Mouse (Mus musculus): ENCODE data around the gene Ftl1.
"Not testable (repeated sequence)": the region's sequence is repeated elsewhere in the genome, so short reads cannot be mapped to it uniquely, and the experiment has no call there.

DNA sequence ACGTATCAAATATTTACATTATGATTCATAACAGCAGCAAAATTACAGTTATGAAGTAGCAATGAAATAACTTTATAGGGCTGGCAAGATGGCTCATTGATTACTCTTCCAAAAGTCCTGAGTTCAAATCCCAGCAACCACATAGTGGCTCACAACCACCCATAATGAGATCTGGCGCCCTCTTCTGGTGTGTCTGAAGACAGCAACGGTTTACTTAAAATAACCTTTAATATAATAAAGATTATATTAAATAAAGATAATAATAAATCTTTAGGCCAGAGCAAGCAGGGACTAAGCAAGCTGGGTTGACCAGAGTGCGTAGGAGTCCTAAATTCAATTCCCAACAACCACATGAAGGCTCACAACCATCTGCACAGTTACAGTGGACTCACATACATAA is 3.2 kb upstream of the Ftl1 start:
- not testable (repeated sequence) for TF ChIP-seq SMC3 (IDR thresholded peaks at IDR 0.05; ENCODE audit: low read depth, low read length); GATA1 (IDR thresholded peaks at IDR 0.05; ENCODE audit: low read depth, low read length); POLR2A (IDR thresholded peaks at IDR 0.05; ENCODE audit: control insufficient read depth in 1 of 2, insufficient read depth in 1 of 2, low read depth in 1 of 2, low read length in 2 of 2, poor library complexity in 1 of 2)
- TF ChIP-seq CTCF (IDR thresholded peaks at IDR 0.05 in 2 of 3, conservative IDR thresholded peaks at IDR 0.05 in 1 of 3; ENCODE audit: control insufficient read depth in 1 of 3, insufficient read depth in 1 of 3, low read depth in 2 of 3, low read length in 3 of 3, poor library complexity in 1 of 3, severe bottlenecking in 1 of 3): peak; percentile 6 to 20 (median 9); a peak in 1 of 6 replicates
